Mouse (Mus musculus) liver (tissue): ENCODE data around the gene Efna5.

ENCODE experiments used
- DNase-seq: peaks from one replicate; pipeline ENCODE4 v3.0.0-alpha.2; 2020; ENCODE audit warnings: mixed read lengths

Gene Efna5

GRCm38 (mm10) chr17:62852822-62853608 lies 28.1 kb downstream of the Efna5 start:
- peak; percentile 34 for DNase-seq

- no peak for DNase-seq
Observed at GRCm38 (mm10) chr17:62851268-62851667, 29.8 kb downstream of the Efna5 start.

- DNase-seq = no peak
Observed at GRCm38 (mm10) chr17:62850603-62851002, 30.5 kb downstream of the Efna5 start.

GRCm38 (mm10) chr17:62849676-62850075 lies 31.4 kb downstream of the Efna5 start:
- DNase-seq = no peak

GRCm38 (mm10) chr17:62845656-62846055 lies 35.5 kb downstream of the Efna5 start:
- DNase-seq = no peak

GRCm38 (mm10) chr17:62844329-62844728 lies 36.8 kb downstream of the Efna5 start:
- peak; percentile 8 for DNase-seq

- no peak for DNase-seq
Observed at GRCm38 (mm10) chr17:62837336-62837735, 43.8 kb downstream of the Efna5 start.

- no peak for DNase-seq
Observed at GRCm38 (mm10) chr17:62836598-62837106, 44.5 kb downstream of the Efna5 start.

GRCm38 (mm10) chr17:62832550-62833127 lies 48.5 kb downstream of the Efna5 start:
- DNase-seq = no peak

- DNase-seq = no peak
Observed at GRCm38 (mm10) chr17:62827549-62827948, 53.6 kb downstream of the Efna5 start.

- no peak for DNase-seq
Observed at GRCm38 (mm10) chr17:62821219-62821618, 59.9 kb downstream of the Efna5 start.

- DNase-seq = no peak
Observed at GRCm38 (mm10) chr17:62819931-62820330, 61.2 kb downstream of the Efna5 start.

- no peak for DNase-seq
Observed at GRCm38 (mm10) chr17:62818821-62819220, 62.3 kb downstream of the Efna5 start.

GRCm38 (mm10) chr17:62818337-62818736 lies 62.8 kb downstream of the Efna5 start:
- no peak for DNase-seq

- no peak for DNase-seq
Observed at GRCm38 (mm10) chr17:62816879-62817278, 64.2 kb downstream of the Efna5 start.

- no peak for DNase-seq
Observed at GRCm38 (mm10) chr17:62813461-62813860, 67.7 kb downstream of the Efna5 start.

GRCm38 (mm10) chr17:62807891-62808290 lies 73.2 kb downstream of the Efna5 start:
- no peak for DNase-seq

- DNase-seq = no peak
Observed at GRCm38 (mm10) chr17:62806646-62807045, 74.5 kb downstream of the Efna5 start.

- no peak for DNase-seq
Observed at GRCm38 (mm10) chr17:62802748-62803147, 78.4 kb downstream of the Efna5 start.

- DNase-seq = no peak
Observed at GRCm38 (mm10) chr17:62797272-62797671, 83.8 kb downstream of the Efna5 start.

GRCm38 (mm10) chr17:62789291-62790290 lies 91.5 kb downstream of the Efna5 start:
- DNase-seq = no peak

GRCm38 (mm10) chr17:62788783-62789182 lies 92.3 kb downstream of the Efna5 start:
- no peak for DNase-seq

- DNase-seq = no peak
Observed at GRCm38 (mm10) chr17:62787855-62788254, 93.3 kb downstream of the Efna5 start.
